Mouse (Mus musculus): ENCODE results near the gene Tagln.

- no peak for TF ChIP-seq POLR2A (IDR thresholded peaks at IDR 0.05; ENCODE audit: insufficient read depth, low read length)
- no peak for TF ChIP-seq CTCF (IDR thresholded peaks at IDR 0.05; ENCODE audit: low read depth, low read length)
- no peak for TF ChIP-seq EP300 (IDR thresholded peaks at IDR 0.05; ENCODE audit: insufficient read depth, low read depth, low read length)
Measured at GRCm38 (mm10) chr9:45939794-45940193, 3.9 kb upstream of the Tagln start.
